8 mouse cellular contexts compared by ENCODE assay signal in genomic region chr13:74166348-74167056, GRCm38 (mm10). TPM values are rescaled to one million over a fixed set of nuclear protein-coding genes. Genes with fewer than 3 reads are reported as not detected.
DNase-seq lines count a peak whose midpoint lies in the region; TF ChIP-seq lines count a peak whose summit lies in the region.

No protein-coding gene starts in this region.

- no peak overlapping the region for H3K27ac ChIP-seq in brown adipose tissue, adult 24 weeks (replicated peaks; ENCODE audit: low read depth, low read length)
- peak overlapping the region; percentile 28; the same call in 1 of the 2 replicates for H3K27ac ChIP-seq in left cerebral cortex, adult 2 months

- no peaks in the 10 kb centered on the region for H3K9me3 ChIP-seq in erythroblast, embryonic 14.5 days (ENCODE audit: control insufficient read depth, low read length)

- H3K36me3 ChIP-seq in erythroblast, embryonic 14.5 days (ENCODE audit: control insufficient read depth): peaks cover 19% of the 10 kb centered on the region

- no peaks in the 10 kb centered on the region for H3K27me3 ChIP-seq in erythroblast, embryonic 14.5 days (ENCODE audit: control insufficient read depth)

- H3K4me3 ChIP-seq in brown adipose tissue, adult 24 weeks (ENCODE audit: insufficient read depth, low read depth, low read length): peak overlapping the region; percentile 55
- peak overlapping the region; percentile 51 for H3K4me3 ChIP-seq in erythroblast, embryonic 14.5 days (replicated peaks)
- peak overlapping the region; percentile 31 for H3K4me3 ChIP-seq in left cerebral cortex, adult 2 months

- no peak for TF ChIP-seq CTCF in left cerebral cortex, adult 2 months (IDR thresholded peaks at IDR 0.05)

- H3K4me1 ChIP-seq in brown adipose tissue, adult 24 weeks (ENCODE audit: control insufficient read depth, insufficient read depth, insufficient read length, low read length): no peaks in the 10 kb centered on the region
- H3K4me1 ChIP-seq in erythroblast, embryonic 14.5 days (ENCODE audit: control insufficient read depth): peaks cover 18% of the 10 kb centered on the region

- intact Hi-C loops in heart, postnatal 10 days (cut with DNase I): loop anchor here (5.0 kb wide), 1 partner anchor 69 kb away; no protein-coding TSS in a partner anchor
- intact Hi-C loops in left cerebral cortex, adult 2 months (cut with DNase I): loop anchor here (5.0 kb wide), 1 partner anchor 69 kb away; no protein-coding TSS in a partner anchor

- peak; percentile 6 for DNase-seq in MN1 (ENCODE audit: low spot score)
- DNase-seq in heart, postnatal 10 days: peak; percentile 50 to 66
- DNase-seq in left cerebral cortex, adult 2 months (ENCODE audit: extremely low spot score in 1 of 2, low spot score in 2 of 2): peak; percentile 45 to 49
- DNase-seq in lung, postnatal 36 days: peak; percentile 49
- peak; percentile 26 to 31 for DNase-seq in right cerebral cortex, adult 2 months (ENCODE audit: low spot score in 2 of 2)
- peak; percentile 43 to 66 for DNase-seq in urinary bladder, postnatal 4 days (ENCODE audit: low spot score in 2 of 2)

RNA-seq across cellular contexts. Expression of gene Exoc3, which starts 42.0 kb away (rescaled TPM):
- 46.9 and 55.9 TPM in 2 replicates for polyA plus RNA-seq in brown adipose tissue, adult 24 weeks (2012; ENCODE audit: insufficient read depth, insufficient read length, missing spikeins)
- 1.8 and 6.1 TPM in 2 replicates for polyA plus RNA-seq in erythroblast, embryonic 14.5 days (2012)
- 10 to 100 TPM; 54.4 to 57.3 TPM for total RNA-seq in heart, postnatal 10 days (2021)
- total RNA-seq in left cerebral cortex, adult 2 months (2021): 10 to 100 TPM; 67.1 to 69.6 TPM

RNA-seq across cellular contexts. Expression of gene Slc9a3, which starts 45.2 kb away (rescaled TPM):
- polyA plus RNA-seq in brown adipose tissue, adult 24 weeks (2012; ENCODE audit: insufficient read depth, insufficient read length, missing spikeins): not detected in 2 replicates
- not detected in 2 replicates for polyA plus RNA-seq in erythroblast, embryonic 14.5 days (2012)
- total RNA-seq in heart, postnatal 10 days (2021): under 1 TPM; 0.65 to 0.74 TPM
- 1 to 10 TPM; 1.3 to 2.2 TPM for total RNA-seq in left cerebral cortex, adult 2 months (2021)

Comparison
In these comparisons a context has a peak if more than half of its experiments do, and no peak if none do; other contexts are left out.
1. DNase-seq: peak in every context shown above with its lines; median percentile 58 in heart, postnatal 10 days; 54 in urinary bladder, postnatal 4 days; 49 in lung, postnatal 36 days; 47 in left cerebral cortex, adult 2 months; 28 in right cerebral cortex, adult 2 months; 6 in MN1.